Mouse (Mus musculus): Measurements from ENCODE around the gene Cxcr2.
"Not testable (repeated sequence)": the region's sequence is repeated elsewhere in the genome, so short reads cannot be mapped to it uniquely, and the experiment has no call there.

The Cxcr2 gene

GRCm38 (mm10) chr1:74139415-74139814 is 14.4 kb upstream of the Cxcr2 start:
- DNase-seq (ENCODE audit: low read depth) = no peak

DNA sequence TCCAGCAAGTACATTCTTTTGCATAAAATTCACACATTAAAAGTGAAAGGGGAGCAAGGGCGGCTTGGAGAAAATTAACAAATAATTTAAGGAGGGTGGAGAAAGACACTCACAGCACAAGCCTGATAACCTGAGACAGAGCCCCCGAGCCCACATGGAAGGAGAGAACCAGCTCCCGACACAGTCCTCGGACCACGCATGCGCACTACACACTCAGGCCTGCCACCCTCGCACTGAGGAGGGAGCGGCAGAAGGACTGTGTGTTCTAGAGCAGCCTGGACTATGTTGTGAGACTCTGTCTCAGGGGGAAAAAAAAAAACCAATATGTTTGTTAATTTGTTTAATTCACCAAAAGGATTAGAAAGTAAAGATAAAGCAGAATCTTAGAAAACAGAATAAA is 12.0 kb upstream of the Cxcr2 start:
- no peak for DNase-seq (ENCODE audit: low read depth)

- DNase-seq (ENCODE audit: low read depth) = no peak
Measured at GRCm38 (mm10) chr1:74149106-74149885, 4.5 kb upstream of the Cxcr2 start.

- no peak for DNase-seq (ENCODE audit: low read depth)
Measured at GRCm38 (mm10) chr1:74150101-74150500, 3.7 kb upstream of the Cxcr2 start.

DNA sequence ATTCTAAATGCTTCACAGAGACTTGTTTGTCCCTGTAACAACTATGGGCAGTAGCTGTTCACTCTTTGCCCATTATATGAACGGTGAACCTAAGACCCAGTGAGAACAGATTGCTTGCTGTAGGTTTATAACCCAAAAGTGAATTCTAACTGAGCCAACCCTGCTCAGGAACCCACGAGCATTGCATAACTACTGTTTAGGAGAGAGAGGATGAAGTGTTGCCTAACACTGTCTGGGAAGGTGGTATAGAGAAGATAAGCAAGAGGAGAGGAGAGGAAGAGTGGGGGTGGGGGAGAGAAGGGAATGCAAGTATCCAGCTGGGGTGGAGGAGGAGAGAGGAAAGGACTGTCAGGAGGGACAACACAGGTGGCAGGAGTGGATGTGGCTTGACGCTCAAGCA is 2.7 kb upstream of the Cxcr2 start:
- no peak for DNase-seq (ENCODE audit: low read depth)

DNA sequence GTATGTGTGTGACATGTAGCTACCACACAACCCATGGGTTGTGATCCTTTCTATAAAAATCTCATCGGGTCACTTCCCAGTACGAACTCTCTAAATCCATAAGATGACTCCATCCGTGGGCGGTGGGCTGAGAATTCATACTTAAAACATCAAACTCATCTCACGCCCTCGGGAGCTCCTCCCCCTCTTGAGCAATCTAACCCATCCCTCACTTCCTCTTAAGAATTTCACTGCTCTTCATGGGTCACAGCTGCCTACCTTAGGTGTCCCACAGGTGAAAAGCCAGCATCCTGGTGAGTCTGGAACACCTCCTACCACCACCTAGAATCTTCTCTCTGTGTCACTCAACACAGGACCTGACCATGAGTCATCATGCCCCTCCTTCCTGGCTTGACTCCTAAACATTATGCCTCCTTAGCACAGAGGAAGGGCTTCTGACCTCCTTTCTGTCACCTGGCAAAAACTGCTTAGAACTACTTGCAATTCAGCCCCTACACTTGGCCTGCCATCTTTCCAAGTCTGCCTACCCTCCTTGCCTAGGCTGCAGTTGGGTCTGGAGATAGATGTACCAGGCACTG is 1.7 kb downstream of the Cxcr2 start:
- DNase-seq (ENCODE audit: low read depth) = no peak

GRCm38 (mm10) chr1:74156381-74156910 is 2.7 kb downstream of the Cxcr2 start:
- no peak for DNase-seq (ENCODE audit: low read depth)

DNA sequence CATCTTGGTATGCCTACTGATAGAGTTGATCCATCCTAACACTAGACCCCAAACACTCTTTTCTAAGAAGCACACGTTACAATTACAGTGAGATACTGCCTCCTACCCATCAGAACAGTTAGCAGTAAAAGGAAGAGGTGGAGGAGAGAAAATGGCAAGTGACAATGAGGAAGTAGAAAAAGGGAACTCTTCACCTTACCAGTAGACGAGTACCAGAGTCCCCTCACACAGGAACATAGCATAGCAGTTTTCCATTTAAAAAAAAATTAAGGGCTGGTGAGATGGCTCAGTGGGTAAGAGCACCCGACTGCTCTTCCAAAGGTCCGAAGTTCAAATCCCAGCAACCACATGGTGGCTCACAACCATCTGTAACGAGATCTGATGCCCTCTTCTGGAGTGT is 5.8 kb downstream of the Cxcr2 start:
- DNase-seq (ENCODE audit: low read depth) = not testable (repeated sequence)

GRCm38 (mm10) chr1:74160036-74160435 is 6.2 kb downstream of the Cxcr2 start:
- no peak for DNase-seq (ENCODE audit: low read depth)

DNA sequence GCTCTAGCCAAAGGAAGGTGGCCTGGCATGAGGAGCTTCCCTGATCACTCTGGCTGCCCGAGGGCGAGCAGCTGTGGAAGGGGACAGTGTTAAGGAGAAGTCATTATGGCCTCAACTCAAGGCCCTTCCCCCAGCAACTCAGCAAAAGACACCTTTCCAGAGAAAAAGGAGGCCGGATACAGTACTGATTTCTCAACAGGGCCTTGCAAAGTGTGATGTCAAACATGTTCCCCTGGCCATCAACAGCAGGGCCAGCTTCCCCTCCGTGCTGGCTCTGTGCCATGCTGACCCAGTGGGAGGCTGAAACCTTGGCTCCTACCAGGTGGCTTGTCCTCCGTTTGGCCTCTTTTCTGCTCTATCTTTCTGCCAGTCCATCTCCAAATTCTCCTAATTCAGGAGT is 13.3 kb downstream of the Cxcr2 start:
- DNase-seq (ENCODE audit: low read depth) = no peak

DNA sequence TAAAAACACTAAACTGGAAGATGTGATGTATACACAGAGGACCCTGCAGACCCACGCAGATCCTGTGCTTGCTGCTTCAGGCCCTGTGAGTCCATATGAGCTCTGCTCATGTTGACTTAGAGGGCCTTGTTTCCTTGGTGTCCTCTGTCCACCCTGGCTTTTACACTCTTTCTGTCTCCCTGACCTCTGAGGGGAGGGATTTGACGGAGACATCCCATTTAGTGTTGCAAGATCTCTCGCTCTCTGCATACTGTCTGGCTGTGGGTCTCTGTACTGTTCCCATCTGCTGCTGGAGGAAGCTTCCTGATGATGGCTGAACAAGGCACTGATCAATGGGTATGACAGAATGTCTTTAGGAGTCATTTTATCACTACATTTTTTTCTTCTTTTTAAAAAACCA is 15.9 kb downstream of the Cxcr2 start:
- no peak for DNase-seq (ENCODE audit: low read depth)

DNA sequence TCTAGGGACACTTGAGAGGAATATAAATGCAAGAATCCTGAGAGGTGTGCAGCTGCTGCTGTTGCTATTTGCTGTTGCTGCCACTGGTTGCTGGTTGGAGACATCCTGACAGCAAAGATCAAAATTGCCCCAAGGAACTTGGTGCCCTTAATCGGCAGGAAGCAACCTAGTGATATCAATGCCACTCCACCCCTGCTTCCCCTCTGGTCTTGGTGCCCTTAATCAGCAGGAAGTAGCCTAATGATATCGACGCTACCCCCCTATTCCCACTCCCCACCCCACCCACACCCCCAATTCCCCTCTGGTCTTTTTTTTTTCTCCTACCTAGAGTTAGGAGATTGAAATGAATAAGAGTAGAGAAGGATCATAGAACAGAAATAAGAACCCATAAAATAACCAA is 18.9 kb downstream of the Cxcr2 start:
- no peak for DNase-seq (ENCODE audit: low read depth)

GRCm38 (mm10) chr1:74175731-74176130 is 21.9 kb downstream of the Cxcr2 start:
- DNase-seq (ENCODE audit: low read depth) = no peak

GRCm38 (mm10) chr1:74178618-74179017 is 24.8 kb downstream of the Cxcr2 start:
- no peak for DNase-seq (ENCODE audit: low read depth)

DNA sequence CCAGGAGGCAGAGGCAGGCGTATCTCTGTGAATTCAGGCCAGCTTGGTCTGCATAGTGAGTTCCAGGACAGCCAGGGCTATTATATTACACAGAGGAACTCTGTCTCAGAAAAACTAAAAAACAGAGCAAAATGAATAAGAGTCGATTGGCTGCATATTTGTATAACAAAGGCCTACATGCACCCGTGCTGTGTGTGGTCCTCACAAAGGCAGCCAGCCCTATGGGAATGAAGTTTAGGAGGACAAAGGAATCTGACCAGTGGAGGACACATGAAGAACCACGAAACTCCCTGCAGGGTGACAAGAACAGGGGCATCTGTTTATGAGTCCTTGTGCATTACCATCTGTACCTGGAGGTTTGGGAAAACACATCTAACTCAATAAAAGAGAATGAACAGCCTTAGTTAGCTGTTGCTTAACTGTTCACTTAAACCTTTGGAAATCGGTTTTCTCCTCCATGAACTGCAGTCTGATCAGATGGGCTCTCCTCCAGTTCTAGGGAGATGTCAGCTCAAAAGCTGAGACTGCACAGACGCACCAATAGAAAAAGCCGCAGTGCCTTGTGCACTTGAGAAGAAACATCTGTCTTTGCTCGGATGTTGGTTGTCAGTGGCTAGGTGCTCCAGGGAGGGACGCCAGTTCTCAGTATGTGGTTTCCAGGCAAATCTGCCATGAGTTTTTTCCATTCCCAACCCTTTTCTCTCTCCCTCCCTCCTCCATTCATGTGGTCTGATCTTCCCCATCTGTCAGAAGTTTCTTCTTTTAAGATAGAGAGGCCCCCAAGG is 26.0 kb downstream of the Cxcr2 start:
- DNase-seq (ENCODE audit: low read depth) = no peak

DNA sequence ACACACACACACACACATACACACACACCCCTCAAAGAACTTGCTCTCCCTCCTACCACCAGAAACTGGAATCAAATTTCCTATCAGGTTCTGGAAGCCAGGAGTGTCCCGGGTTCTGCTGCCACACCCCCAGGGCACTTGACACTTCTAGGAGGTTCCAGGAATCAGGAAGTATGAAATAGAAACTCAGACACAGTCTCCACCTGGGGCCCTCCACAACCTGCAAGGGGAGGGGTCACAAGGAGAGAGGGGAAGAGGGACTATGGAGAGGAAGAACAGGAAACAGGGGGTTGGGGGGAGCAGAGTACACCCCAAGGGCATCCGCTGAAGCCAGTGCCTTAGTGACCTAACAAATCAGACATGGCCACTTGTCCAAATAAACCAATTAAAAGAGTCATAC is 27.7 kb downstream of the Cxcr2 start:
- DNase-seq (ENCODE audit: low read depth) = no peak

- no peak for DNase-seq (ENCODE audit: low read depth)
Measured at GRCm38 (mm10) chr1:74183006-74183405, 29.2 kb downstream of the Cxcr2 start.

- DNase-seq (ENCODE audit: low read depth) = no peak
Measured at GRCm38 (mm10) chr1:74190471-74190870, 36.7 kb downstream of the Cxcr2 start.

DNA sequence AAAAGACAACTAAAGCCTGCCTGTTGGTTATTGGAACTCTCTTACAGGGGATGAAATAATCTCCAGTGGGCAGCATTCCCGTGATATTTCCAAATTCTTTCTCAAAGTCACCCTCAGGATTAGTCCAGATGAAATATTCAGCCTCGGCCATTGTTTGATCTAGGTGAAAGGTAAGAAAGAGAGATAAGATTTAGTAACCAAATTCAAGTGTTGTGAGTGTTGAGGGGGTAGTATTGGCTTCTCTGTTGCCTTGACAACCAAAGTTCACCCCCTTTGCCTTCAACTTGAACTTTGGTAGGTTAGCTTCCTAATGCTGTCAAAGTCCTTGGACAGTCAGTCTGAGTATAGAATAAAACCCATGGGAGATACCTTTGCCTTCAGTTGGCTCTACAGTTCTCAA is 38.9 kb downstream of the Cxcr2 start:
- no peak for DNase-seq (ENCODE audit: low read depth)

DNA sequence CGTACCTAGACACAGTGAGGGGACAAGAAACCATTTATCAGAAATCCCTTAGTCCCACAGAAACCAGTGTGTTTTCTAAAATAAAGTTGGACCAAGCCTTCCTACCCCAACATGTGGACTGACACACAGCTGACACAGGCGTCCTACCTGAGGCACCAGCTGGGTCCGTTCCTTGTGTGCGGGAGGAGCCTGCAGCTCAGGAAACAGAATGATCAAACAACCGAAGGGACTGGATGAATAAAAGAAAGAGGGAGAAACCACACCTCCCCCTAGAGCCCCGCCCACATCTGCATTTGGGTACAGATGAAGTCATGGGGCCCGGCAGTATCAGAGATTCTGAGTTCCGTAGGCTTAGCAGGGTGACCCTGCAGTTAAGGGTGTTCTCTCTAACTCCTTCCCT is 40.7 kb downstream of the Cxcr2 start, which contains the start of gene Cxcr1:
TSS of gene Cxcr1 (minus strand) at position 187 of the 400 bp plus-strand sequence.
- DNase-seq (ENCODE audit: low read depth) = no peak

GRCm38 (mm10) chr1:74195961-74196360 is 42.2 kb downstream of the Cxcr2 start:
- DNase-seq (ENCODE audit: low read depth) = peak; percentile 38

DNA sequence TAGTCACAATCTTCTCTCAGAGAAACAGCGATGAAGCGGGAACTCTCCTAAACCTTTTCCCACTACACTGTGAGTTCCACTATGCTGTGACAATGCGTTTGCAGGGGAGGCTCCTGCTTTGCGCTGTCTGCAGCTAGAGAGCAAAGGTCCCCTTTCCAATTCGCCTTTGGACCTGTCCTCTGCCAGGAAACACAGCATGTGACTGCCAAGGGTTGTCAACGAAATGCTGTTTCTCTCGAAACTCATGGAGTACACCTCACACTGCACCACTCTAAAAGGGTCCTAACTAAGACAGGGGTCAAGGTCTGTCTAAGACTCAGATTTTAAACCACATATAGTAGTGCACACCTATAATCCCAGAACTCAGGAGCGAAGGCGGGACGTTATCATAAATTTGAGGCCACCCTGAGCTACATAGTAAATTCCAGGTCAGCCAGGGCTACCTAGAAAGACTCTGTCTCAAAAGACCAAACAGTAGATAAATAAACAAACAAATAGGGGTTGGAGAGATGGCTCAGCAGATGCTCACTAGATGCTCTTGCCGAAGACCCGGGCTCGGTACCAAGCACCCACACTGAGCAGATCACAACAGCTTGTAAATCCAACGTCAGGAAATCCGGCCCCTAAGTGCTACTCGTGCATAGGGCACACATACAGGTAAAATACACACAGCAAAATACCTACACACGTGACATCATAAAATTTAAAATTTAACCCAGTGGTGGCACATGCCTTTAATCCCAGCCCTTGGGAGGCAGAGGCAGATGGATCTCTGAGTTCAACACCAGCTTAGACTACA is 43.0 kb downstream of the Cxcr2 start:
- DNase-seq (ENCODE audit: low read depth) = no peak

Data from c-Kit-positive CD71-positive TER-119-negative erythroid progenitor cells, embryonic 14.5 days (primary cell).